Mouse (Mus musculus): ENCODE data around the gene Gm2030.
"Not testable (repeated sequence)": the region's sequence is repeated elsewhere in the genome, so short reads cannot be mapped to it uniquely, and the experiment has no call there.

DNA sequence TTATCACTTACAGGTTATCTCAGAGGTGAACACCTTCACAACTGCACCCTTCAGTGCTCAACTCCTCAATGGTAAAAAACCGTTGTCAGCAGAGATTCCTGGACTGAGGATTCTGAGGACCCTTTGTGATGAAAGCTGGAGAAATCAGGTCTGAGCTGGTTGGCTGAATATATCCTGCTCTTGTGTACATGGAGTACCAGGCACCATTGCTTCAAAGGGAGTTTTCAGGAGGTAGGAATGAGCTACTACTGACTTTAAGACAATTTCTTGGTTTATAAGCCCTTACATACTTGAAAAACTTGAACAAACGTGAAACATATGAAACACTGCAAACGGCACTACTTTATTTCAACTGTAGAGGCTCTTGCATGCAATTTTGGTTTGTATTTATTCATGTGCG is at the start of gene Gm2030:
- not testable (repeated sequence) for TF ChIP-seq POLR2A, CTCF (IDR thresholded peaks at IDR 0.05; ENCODE audit: extremely low read depth, insufficient read depth, low read length)
